Mouse (Mus musculus) adrenal gland, adult 2 months (tissue): Measurements from ENCODE around the gene Hk2. TPM values are rescaled to one million over a fixed set of nuclear protein-coding genes. Genes with fewer than 3 reads are reported as not detected.
"Not testable (repeated sequence)": the region's sequence is repeated elsewhere in the genome, so short reads cannot be mapped to it uniquely, and the experiment has no call there.

ENCODE experiments used
- DNase-seq: peaks from one replicate; pipeline ENCODE4 v3.0.0; 2021
- polyA plus RNA-seq: library from polyadenylated mRNA; depleted of rRNA; stranded (reverse); fragments of >200 nt; gene quantifications from 2 replicates; pipeline ENCODE4 v1.2.3, GENCODE M21; 2012; rRNA removed
- total RNA-seq, 2 experiments: library from RNA; stranded (reverse); gene quantifications; 2 replicates each; pipeline ENCODE4 v1.2.3; 2021

The Hk2 gene
- total and polyA plus RNA-seq, 3 experiments, result 16.8 to 110 (median 69.1) TPM

DNA sequence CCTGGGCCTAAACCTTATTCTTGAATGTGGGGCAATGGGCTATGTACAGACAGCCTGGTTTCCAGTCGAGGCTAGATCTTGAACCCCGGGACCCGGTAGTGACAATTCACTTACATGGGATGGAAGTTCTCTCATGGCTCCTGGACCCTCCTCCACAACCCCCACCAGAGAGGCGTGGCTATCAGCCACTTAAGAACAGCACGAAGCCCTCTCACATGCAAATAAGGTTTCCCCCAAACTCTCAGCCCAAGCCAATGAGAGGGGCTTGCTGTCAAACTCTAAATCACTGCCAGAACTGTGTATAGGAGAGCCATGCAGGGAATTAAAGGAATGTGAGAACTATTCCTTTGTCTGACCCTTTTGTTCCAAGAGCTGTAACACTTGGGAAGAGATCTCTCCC is 85.7 kb downstream of the Hk2 start:
- not testable (repeated sequence) for DNase-seq

DNA sequence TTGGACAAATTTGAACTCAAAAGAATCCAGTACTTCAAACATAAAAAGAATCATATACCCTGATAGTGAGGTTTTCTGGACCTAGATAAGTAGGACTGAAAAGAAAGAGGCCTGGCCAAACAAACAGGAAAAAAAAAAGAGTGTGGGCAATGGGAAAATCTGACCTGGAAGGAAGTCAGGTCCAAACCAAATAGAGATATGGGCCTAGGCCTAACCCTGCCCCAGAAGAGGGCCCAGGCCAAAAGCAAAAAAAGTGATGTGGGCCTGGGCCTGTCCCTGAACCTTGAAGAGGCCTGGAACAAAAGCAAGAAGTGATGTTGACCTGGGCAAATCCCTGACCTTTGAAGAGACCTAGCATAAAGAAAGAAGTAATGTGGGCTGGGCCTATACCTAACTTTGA is 90.1 kb downstream of the Hk2 start:
- DNase-seq, result no peak

DNA sequence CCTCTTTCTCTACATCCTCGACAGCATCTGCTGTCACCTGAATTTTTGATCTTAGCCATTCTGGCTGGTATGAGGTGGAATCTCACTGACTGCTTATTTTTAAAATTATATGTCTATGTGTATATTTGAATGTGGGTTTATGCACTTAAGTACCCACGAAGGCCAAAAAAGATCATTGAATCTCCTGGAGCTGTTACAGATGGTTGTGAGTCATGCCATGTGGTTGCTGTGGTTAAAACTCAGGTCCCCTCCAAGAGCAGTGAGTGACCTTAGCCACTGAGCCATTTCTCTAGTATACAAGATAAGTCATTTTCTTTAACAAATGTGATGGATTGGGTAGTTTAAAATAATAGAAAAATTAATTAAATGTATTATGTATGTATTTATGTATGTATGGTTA is 95.0 kb downstream of the Hk2 start:
- not testable (repeated sequence) for DNase-seq

DNA sequence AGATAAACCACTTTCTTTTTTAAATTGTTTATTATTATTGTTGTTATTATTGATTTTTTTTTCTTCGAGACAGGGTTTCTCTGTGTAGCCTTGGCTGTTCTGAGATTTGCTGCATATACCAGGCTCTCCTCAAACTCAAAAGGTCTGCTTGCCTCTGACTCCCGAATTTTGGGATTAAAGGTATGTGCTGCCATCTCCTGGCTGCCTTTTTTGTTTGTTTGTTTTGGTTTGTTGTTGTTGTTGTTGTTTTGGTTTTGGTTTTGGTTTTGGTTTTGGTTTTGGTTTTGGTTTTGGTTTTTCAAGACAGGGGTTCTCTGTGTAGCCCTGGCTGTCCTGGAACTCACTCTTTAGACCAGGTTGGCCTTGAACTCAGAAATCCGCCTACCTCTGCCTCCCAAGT is 96.6 kb downstream of the Hk2 start:
- DNase-seq, result not testable (repeated sequence)

Other genes with a start within 250 kb of the Hk2 start
- 10 to 100 TPM; 37.3 to 44.3 TPM for gene Pole4, start 69.1 kb downstream of the Hk2 start, total RNA-seq
- gene Pole4, start 69.1 kb downstream of the Hk2 start, polyA plus RNA-seq, result 4.8 and 7.6 TPM in 2 replicates
- 1 to 10 TPM in 1 of 2 experiments, under 1 TPM in 1; 0.52 to 1.2 TPM for gene Sema4f, start 165.3 kb upstream of the Hk2 start, total RNA-seq
- 1.1 and 1.3 TPM in 2 replicates for gene Sema4f, start 165.3 kb upstream of the Hk2 start, polyA plus RNA-seq
- not detected for gene M1ap, start 172.4 kb upstream of the Hk2 start, total RNA-seq
- gene M1ap, start 172.4 kb upstream of the Hk2 start, polyA plus RNA-seq, result 0.07 TPM in 1 of 2 replicates, not detected in the other